In the genomic region with DNA sequence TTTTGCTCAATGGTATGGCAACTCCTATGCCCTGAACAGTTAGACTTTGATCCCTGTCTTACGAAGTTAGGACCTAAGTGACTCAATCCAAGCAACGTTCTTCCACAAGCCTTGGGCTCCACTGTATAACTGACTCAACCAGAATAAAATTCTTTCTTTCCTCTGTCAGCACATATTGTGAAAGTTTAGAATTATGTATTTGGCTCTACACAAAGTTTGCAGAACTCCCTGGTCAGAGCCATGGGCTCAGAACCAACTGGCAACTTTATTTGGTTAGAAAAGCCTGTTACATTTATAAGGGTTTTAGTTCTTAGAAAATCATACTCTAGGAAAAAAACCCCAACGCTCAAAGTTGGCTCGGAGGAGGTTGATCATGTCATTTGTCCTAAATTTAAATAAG, we compare ENCODE assay signal across 12 mouse cellular contexts.
A peak's percentile ranks its signal among the peaks of the same experiment; 100 is the strongest.
DNase-seq lines count a peak whose midpoint lies in the region; ATAC-seq lines count a peak whose summit lies in the region.
"Had no signal": no experiment of that assay in that cellular context is flagged by ENCODE, and none has a peak within 500 bp of the region (broad histone marks: within the 10 kb centered on the region; RNA-seq: fewer than 3 reads in every experiment).

No protein-coding gene starts in this region.

- no peak overlapping the region for H3K27ac ChIP-seq in embryonic facial prominence, embryonic 14.5 days (replicated peaks; ENCODE audit: low read depth, low read length)
- no peak overlapping the region for H3K27ac ChIP-seq in embryonic facial prominence, embryonic 10.5 days (replicated peaks)
- no peak overlapping the region for H3K27ac ChIP-seq in midbrain, embryonic 16.5 days (ENCODE audit: low read length)
- H3K27ac ChIP-seq: heart, adult 2 months; liver, embryonic 13.5 days had no signal

- no peaks in the 10 kb centered on the region for H3K27me3 ChIP-seq in embryonic facial prominence, embryonic 14.5 days (replicated peaks; ENCODE audit: control insufficient read depth, insufficient read depth, low read length)
- no peaks in the 10 kb centered on the region for H3K27me3 ChIP-seq in embryonic facial prominence, embryonic 10.5 days (replicated peaks; ENCODE audit: low read depth, poor library complexity, severe bottlenecking)
- no peaks in the 10 kb centered on the region for H3K27me3 ChIP-seq in midbrain, embryonic 16.5 days (ENCODE audit: control insufficient read depth, insufficient read depth, low read depth, low read length)
- H3K27me3 ChIP-seq: liver, embryonic 13.5 days had no signal

- H3K4me3 ChIP-seq in embryonic facial prominence, embryonic 14.5 days (ENCODE audit: low read depth, low read length): no peak overlapping the region
- no peak overlapping the region for H3K4me3 ChIP-seq in embryonic facial prominence, embryonic 10.5 days
- H3K4me3 ChIP-seq in midbrain, embryonic 16.5 days (ENCODE audit: low read depth, low read length): no peak overlapping the region
- H3K4me3 ChIP-seq: heart, adult 2 months; liver, embryonic 13.5 days had no signal

- no peak overlapping the region for H3K9ac ChIP-seq in embryonic facial prominence, embryonic 14.5 days (ENCODE audit: low read depth, low read length)
- no peak overlapping the region for H3K9ac ChIP-seq in midbrain, embryonic 16.5 days (ENCODE audit: low read depth, low read length)
- H3K9ac ChIP-seq: liver, embryonic 13.5 days had no signal

- 0 out of 2 replicates have a peak, but pooled peaks have one; percentile 9 for ATAC-seq in embryonic facial prominence, embryonic 14.5 days (ENCODE audit: low read depth)
- ATAC-seq in megakaryocyte, adult 5-6 weeks (ENCODE audit: poor library complexity, severe bottlenecking): no peak
- no peak for ATAC-seq in midbrain, embryonic 16.5 days
- ATAC-seq: intestine, embryonic 16.5 days had no signal

- H3K4me1 ChIP-seq in embryonic facial prominence, embryonic 14.5 days (ENCODE audit: control insufficient read depth, insufficient read depth, low read length): no peaks in the 10 kb centered on the region
- no peaks in the 10 kb centered on the region for H3K4me1 ChIP-seq in embryonic facial prominence, embryonic 10.5 days
- no peaks in the 10 kb centered on the region for H3K4me1 ChIP-seq in midbrain, embryonic 16.5 days (ENCODE audit: control insufficient read depth, insufficient read depth, low read length)
- H3K4me1 ChIP-seq: liver, embryonic 13.5 days had no signal

- no peaks in the 10 kb centered on the region for H3K36me3 ChIP-seq in embryonic facial prominence, embryonic 14.5 days (ENCODE audit: control insufficient read depth, insufficient read depth, low read length)
- H3K36me3 ChIP-seq in embryonic facial prominence, embryonic 10.5 days (replicated peaks): no peaks in the 10 kb centered on the region
- no peaks in the 10 kb centered on the region for H3K36me3 ChIP-seq in midbrain, embryonic 16.5 days (ENCODE audit: control insufficient read depth, insufficient read depth, low read length)
- H3K36me3 ChIP-seq: liver, embryonic 13.5 days had no signal

- DNase-seq in embryonic facial prominence, embryonic 14.5 days (ENCODE audit: low spot score): peak; percentile 80
- no peak for DNase-seq in embryonic facial prominence, embryonic 10.5 days (ENCODE audit: low spot score)
- peak; percentile 39 for DNase-seq in ovary, postnatal 14 days (ENCODE audit: low spot score)
- DNase-seq in ovary, postnatal 36 days (ENCODE audit: low spot score): no peak
- peak; percentile 46 for DNase-seq in gastrocnemius, postnatal 14 days
- DNase-seq in lung, postnatal 25 days (ENCODE audit: low spot score): peak; percentile 18
- DNase-seq: liver, embryonic 13.5 days; midbrain, embryonic 14.5 days had no signal

- intact Hi-C loops in gastrocnemius, postnatal 14 days (cut with DNase I; ENCODE audit: low total_unique reads): no loop called here

- H3K9me3 ChIP-seq in embryonic facial prominence, embryonic 14.5 days (ENCODE audit: control insufficient read depth, low read length): no peaks in the 10 kb centered on the region
- no peaks in the 10 kb centered on the region for H3K9me3 ChIP-seq in embryonic facial prominence, embryonic 10.5 days
- no peaks in the 10 kb centered on the region for H3K9me3 ChIP-seq in midbrain, embryonic 16.5 days (replicated peaks; ENCODE audit: control insufficient read depth, low read length, poor library complexity, severe bottlenecking)
- H3K9me3 ChIP-seq: liver, embryonic 13.5 days had no signal

- H3K4me2 ChIP-seq in embryonic facial prominence, embryonic 14.5 days (ENCODE audit: low read depth, low read length): no peak overlapping the region
- no peak overlapping the region for H3K4me2 ChIP-seq in midbrain, embryonic 16.5 days (ENCODE audit: low read length)
- H3K4me2 ChIP-seq: liver, embryonic 13.5 days had no signal

- WGBS in embryonic facial prominence, embryonic 14.5 days: 62% methylated on average over 4 of the region's 4 CpGs
- 89% methylated on average over 4 of the region's 4 CpGs for WGBS in embryonic facial prominence, embryonic 10.5 days
- 90% methylated on average over 4 of the region's 4 CpGs for WGBS in midbrain, embryonic 16.5 days

Comparison
In these comparisons a context has a peak if more than half of its experiments do, and no peak if none do; other contexts are left out.
1. DNase-seq: peak in embryonic facial prominence, embryonic 14.5 days (single experiment), ovary, postnatal 14 days (single experiment), gastrocnemius, postnatal 14 days (single experiment) and lung, postnatal 25 days (single experiment); none in embryonic facial prominence, embryonic 10.5 days (single experiment) and ovary, postnatal 36 days (single experiment).